Mouse (Mus musculus): ENCODE results near the gene Umod. TPM values are rescaled to one million over a fixed set of nuclear protein-coding genes. Genes with fewer than 3 reads are reported as not detected.

Gene Umod
- polyA plus RNA-seq, 1 experiment from 2014 or later, result not detected

DNA sequence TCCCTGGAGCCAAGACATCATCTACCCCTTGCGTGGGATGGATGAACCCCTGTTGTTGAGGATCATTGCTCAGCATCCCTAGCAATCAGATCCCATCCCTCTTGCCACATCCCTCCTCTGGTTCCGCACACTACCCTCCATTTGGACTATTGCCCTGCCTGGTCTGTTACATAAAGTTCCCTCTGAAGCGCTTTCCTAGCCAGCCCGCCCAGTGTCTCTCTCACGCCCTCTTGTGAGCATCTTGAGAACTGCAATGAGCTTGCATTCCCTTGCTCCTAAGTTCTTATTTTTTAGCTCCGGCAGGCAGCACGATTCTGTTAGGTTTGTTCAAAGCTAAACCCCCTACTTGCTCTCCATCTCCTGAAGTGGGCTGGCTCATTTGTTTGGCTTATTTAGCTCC, 34.0 kb upstream of the Umod start:
- no peaks in the 10 kb centered on the region for H3K4me1 ChIP-seq
- no peak overlapping the region for H3K9ac ChIP-seq
- no peak for ATAC-seq (ENCODE audit: low FRiP score, low read depth)
- H3K27me3 ChIP-seq, result no peaks in the 10 kb centered on the region
- H3K27ac ChIP-seq, result no peak overlapping the region
- H3K4me2 ChIP-seq (replicated peaks), result no peak overlapping the region
- no peak overlapping the region for H3K4me3 ChIP-seq
- 31% methylated on average over 7 of the region's 7 CpGs for WGBS
- no peaks in the 10 kb centered on the region for H3K36me3 ChIP-seq
- H3K9me3 ChIP-seq, result no peaks in the 10 kb centered on the region

DNA sequence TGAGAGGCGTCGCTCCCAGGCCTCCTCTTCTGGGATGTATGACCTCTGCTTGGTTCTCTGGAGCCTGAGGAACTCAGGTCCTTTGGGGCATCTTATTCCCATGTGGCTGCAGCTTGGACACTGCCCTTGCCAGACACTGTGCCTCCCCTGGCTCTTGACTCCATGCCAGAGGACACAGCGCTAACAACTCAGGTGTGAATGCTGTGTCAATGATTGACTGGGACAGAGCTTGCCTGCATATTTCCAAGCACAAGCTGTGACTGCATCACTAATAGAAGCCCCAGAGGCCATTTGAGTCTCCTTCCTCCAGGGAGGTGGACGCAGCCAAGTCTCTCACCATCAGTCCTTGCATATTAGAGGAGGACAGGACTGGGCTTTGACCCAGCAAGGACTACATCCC, 32.1 kb upstream of the Umod start:
- no peak overlapping the region for H3K9ac ChIP-seq
- no peaks in the 10 kb centered on the region for H3K9me3 ChIP-seq
- no peaks in the 10 kb centered on the region for H3K27me3 ChIP-seq
- no peak overlapping the region for H3K4me3 ChIP-seq
- no peaks in the 10 kb centered on the region for H3K36me3 ChIP-seq
- no peaks in the 10 kb centered on the region for H3K4me1 ChIP-seq
- no peak overlapping the region for H3K27ac ChIP-seq
- H3K4me2 ChIP-seq (replicated peaks), result no peak overlapping the region
- WGBS, result 93% methylated on average over 4 of the region's 4 CpGs
- ATAC-seq (ENCODE audit: low FRiP score, low read depth), result no peak

DNA sequence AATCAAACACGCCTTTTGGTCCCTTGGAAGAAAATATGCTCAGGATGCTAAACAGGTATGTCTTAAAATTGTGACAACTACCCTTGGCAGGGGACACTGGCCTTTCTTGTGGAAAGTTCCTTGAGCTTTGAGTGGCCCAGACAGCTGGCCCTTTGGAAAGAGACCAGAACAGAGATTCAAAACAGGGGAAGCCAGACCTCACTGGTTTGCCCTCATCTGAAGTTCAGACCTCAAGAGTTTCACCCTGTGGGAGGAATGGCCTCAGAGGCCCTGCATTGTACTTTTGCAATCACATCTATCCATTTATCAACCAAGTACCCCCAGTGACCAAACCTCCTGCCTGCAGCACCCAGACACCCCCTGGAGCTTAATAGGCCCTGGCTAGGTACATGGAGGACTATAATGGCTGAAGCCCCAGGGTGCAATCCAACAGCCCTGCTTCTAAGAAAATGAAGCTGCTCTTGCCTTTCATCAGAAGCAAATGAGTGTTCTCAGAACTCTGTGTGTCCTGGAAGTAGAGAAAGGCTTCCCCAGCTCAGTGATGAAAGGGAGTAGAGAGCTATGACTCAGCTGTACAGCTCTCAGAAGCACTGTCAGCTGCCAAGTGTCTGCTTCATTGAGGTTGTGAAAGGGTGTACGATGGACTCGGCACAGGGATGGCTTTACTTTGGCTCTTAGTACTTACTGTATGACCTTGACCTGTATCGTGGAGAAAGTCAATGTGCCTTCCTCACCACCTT, 11.1 kb upstream of the Umod start:
- ATAC-seq (ENCODE audit: low FRiP score, low read depth), result no peak
- Histone ChIP-seq H3K9ac (no peak overlapping the region), H3K9me3 (no peaks in the 10 kb centered on the region), H3K27me3 (no peaks in the 10 kb centered on the region), H3K4me1 (no peaks in the 10 kb centered on the region), H3K4me2 (replicated peaks) (no peak overlapping the region), H3K4me3 (no peak overlapping the region), H3K27ac (no peak overlapping the region), H3K36me3 (no peaks in the 10 kb centered on the region)
- 83% methylated on average over 4 of the region's 4 CpGs for WGBS

DNA sequence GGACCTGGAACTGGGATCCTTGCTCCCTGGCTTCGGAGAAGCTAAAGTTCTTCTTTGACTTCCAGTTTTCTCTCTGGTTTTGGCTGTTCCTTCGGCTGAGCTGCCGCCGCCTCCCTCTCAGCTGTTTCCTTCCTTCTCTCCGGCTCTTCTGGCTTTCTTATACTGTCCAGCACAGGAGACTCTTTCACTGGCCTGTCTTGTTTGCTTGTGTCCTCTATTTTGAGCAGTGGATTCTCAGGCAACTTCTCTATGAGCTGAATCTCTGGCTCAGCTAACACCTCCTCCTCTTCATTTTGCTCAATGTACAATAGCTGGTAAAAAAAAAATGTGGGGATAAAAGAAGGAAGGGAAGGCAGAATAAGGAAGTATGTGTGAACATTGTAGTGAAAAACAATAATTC, 7.6 kb upstream of the Umod start:
- Histone ChIP-seq H3K9me3 (no peaks in the 10 kb centered on the region), H3K4me1 (no peaks in the 10 kb centered on the region), H3K4me2 (replicated peaks) (no peak overlapping the region), H3K4me3 (no peak overlapping the region), H3K36me3 (no peaks in the 10 kb centered on the region), H3K9ac (no peak overlapping the region), H3K27ac (no peak overlapping the region), H3K27me3 (no peaks in the 10 kb centered on the region)
- no peak for ATAC-seq (ENCODE audit: low FRiP score, low read depth)
- 88% methylated on average over 5 of the region's 5 CpGs for WGBS

DNA sequence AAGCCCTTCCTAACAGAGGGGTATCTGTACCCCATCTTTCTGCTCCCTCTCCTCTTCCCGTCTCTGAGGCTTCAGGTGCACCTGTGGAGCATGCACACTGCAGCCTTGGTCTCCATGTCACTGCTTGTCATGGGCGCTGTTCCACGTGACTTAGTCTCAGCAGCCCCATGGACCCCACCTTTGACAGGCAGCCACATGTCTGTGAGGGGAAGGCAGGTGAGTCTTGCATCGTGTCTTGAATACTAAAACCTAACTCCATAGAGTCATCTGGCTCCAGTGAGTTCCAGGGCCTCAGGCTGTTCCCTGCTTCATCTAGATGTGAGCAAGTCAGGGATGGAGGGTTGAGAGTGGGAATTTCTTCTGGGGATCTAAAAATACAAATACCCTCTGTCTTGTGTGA, 5.1 kb upstream of the Umod start:
- no peaks in the 10 kb centered on the region for H3K36me3 ChIP-seq
- H3K4me1 ChIP-seq, result no peaks in the 10 kb centered on the region
- H3K9ac ChIP-seq, result no peak overlapping the region
- no peak for ATAC-seq (ENCODE audit: low FRiP score, low read depth)
- no peak overlapping the region for H3K27ac ChIP-seq
- H3K4me2 ChIP-seq (replicated peaks), result no peak overlapping the region
- 73% methylated on average over 4 of the region's 4 CpGs for WGBS
- no peaks in the 10 kb centered on the region for H3K9me3 ChIP-seq
- H3K4me3 ChIP-seq, result no peak overlapping the region
- no peaks in the 10 kb centered on the region for H3K27me3 ChIP-seq

DNA sequence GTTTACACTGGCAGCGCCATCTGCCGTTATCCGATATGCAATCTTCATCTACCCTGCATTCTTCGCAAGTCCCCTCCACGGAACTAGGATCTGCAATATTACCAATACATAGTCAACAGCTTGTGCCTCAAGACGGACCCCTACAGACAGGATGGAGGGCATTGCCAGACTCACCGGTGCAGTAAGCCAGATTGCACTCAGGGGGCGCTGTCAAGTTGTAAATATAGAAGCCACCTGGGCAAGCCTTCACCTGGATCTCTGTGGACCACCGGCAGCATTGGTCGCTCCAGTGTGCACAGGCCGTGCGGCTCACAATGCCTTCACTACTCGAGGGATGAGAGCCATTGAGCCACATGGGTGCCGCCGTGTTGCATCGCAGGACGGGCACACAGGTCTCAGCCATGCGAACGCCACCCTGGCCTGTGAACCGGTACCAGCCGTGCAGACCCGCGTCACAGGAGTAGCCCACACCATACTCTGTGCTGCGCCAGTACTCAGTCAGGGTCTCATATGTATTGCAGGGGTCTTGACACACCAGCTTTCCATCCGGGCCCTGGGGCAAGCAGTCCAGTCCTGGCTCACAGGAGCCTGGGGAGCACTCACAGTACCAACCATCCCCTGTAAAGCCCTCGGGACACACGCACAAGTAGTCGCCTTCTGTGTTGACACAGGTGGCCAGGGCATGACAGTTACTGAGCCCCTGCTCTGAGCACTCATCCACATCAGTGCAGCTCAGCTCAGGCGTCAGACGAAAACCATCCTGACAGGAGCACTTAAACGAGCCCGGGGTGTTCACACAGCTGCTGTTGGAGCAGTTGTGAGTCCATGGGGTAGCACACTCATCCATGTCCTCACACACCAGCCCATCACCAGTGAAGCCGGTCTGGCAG, 2.3 kb downstream of the Umod start:
- no peak overlapping the region for H3K4me2 ChIP-seq (replicated peaks)
- 0 out of 2 replicates have a peak, but pooled peaks have one; percentile 19 for ATAC-seq (ENCODE audit: low FRiP score, low read depth)
- H3K4me1 ChIP-seq, result no peaks in the 10 kb centered on the region
- H3K9ac ChIP-seq, result no peak overlapping the region
- H3K9me3 ChIP-seq, result no peaks in the 10 kb centered on the region
- no peaks in the 10 kb centered on the region for H3K27me3 ChIP-seq
- no peak overlapping the region for H3K4me3 ChIP-seq
- no peak overlapping the region for H3K27ac ChIP-seq
- H3K36me3 ChIP-seq, result no peaks in the 10 kb centered on the region
- 78% methylated on average over 33 of the region's 33 CpGs for WGBS

DNA sequence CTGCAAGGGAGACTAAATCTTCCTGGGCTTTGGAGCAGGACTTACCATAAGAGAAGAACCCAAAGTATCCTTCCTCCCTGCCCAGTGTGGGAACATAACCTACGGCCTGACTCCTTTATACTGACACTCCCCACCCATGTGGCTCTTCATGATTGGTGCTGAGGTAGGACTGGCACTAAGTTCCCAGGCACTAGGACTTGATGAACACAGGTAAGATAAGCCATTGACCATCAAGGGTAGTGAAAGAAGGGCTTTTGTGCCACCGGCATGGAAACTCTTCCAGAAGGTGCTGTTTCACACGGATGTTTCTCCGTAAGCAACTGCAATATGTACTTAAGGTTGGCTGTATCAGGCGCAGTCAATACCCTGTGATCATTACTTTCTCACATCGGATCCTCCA, 19.9 kb downstream of the Umod start, which contains the start of gene Gp2:
Gene Gp2 (minus strand): TSS at position 101 of the 400 bp plus-strand sequence.
- H3K27ac ChIP-seq, result no peak within 1 kb of the TSS
- WGBS, result 91% methylated on average over 6 of the region's 6 CpGs
- ATAC-seq (ENCODE audit: low FRiP score, low read depth), result no peak
- H3K9me3 ChIP-seq, result no peaks in the 10 kb centered on the region
- H3K36me3 ChIP-seq, result no peaks in the 10 kb centered on the region
- no peak within 1 kb of the TSS for H3K4me2 ChIP-seq (replicated peaks)
- H3K4me3 ChIP-seq, result no peak within 1 kb of the TSS
- H3K4me1 ChIP-seq, result no peaks in the 10 kb centered on the region
- no peak within 1 kb of the TSS for H3K9ac ChIP-seq
- H3K27me3 ChIP-seq, result no peaks in the 10 kb centered on the region

DNA sequence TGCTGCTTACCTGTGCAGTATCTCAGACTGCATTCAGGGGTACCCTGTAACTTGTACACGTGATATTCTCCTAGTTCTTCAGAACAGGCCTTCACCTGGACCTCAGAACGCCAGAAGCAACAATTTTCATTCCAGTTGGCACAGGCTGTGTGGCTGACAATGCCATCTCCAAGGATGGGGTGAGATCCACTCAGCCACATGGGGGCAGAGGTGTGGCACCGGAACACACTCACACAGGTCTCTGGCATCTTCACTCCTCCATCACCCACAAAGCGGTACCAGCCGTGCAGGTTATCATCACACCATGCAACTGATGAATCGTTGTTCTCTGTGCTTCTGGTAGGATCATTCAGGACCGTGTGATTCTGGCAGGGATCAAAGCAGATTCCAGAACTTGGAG, 24.9 kb downstream of the Umod start:
- no peak for ATAC-seq (ENCODE audit: low FRiP score, low read depth)
- Histone ChIP-seq H3K4me2 (replicated peaks) (no peak overlapping the region), H3K27me3 (no peaks in the 10 kb centered on the region), H3K27ac (no peak overlapping the region), H3K36me3 (no peaks in the 10 kb centered on the region), H3K9me3 (no peaks in the 10 kb centered on the region), H3K4me3 (no peak overlapping the region), H3K4me1 (no peaks in the 10 kb centered on the region), H3K9ac (no peak overlapping the region)
- 77% methylated on average over 7 of the region's 7 CpGs for WGBS

DNA sequence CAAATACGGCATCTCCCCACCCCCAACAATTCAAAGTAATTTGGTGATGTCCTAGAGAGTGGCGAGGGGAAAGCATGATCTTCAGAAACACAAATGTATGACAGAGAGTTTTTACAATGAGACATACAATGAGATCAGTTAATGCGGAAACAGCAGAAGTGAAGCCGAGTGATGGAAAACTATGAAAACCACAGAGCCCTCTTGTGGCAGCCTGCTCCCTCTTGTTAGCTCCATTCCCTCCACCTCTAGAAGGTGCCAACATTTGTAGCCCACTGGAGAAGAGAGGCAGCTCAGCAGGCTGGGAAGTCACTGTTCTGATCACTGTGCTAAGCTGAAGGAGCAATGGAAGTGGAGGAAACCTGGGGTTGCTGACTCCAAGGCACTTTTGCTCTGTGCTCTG, 35.2 kb downstream of the Umod start:
- no peaks in the 10 kb centered on the region for H3K9me3 ChIP-seq
- H3K4me3 ChIP-seq, result no peak overlapping the region
- no peaks in the 10 kb centered on the region for H3K36me3 ChIP-seq
- H3K27me3 ChIP-seq, result no peaks in the 10 kb centered on the region
- 70% methylated on average over 4 of the region's 4 CpGs for WGBS
- H3K27ac ChIP-seq, result no peak overlapping the region
- H3K4me2 ChIP-seq (replicated peaks), result no peak overlapping the region
- no peaks in the 10 kb centered on the region for H3K4me1 ChIP-seq
- ATAC-seq (ENCODE audit: low FRiP score, low read depth), result no peak
- no peak overlapping the region for H3K9ac ChIP-seq

DNA sequence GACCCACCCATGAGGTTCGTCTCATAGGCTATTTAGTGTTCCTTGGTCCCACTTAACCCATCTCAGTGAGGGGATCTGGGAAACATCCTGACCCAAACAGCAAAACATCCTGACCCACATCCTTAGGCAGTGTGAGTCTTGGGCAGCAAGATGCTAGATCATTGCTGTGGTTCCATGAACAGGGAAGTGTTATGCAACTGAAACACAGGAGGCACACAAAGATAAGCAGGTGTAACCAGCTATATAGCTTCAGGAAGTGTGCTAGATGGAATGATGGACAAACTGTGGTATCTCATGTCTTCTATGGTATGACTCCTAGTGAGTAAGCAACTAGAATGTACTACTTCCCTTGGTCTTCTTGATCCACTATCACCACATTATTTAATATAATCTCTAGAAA, 37.1 kb downstream of the Umod start:
- Histone ChIP-seq H3K4me3 (no peak overlapping the region), H3K36me3 (no peaks in the 10 kb centered on the region), H3K9ac (no peak overlapping the region), H3K4me2 (replicated peaks) (no peak overlapping the region), H3K9me3 (no peaks in the 10 kb centered on the region), H3K4me1 (no peaks in the 10 kb centered on the region), H3K27ac (no peak overlapping the region), H3K27me3 (no peaks in the 10 kb centered on the region)
- ATAC-seq (ENCODE audit: low FRiP score, low read depth), result no peak
- 91% methylated on average over 1 of the region's 1 CpGs for WGBS

DNA sequence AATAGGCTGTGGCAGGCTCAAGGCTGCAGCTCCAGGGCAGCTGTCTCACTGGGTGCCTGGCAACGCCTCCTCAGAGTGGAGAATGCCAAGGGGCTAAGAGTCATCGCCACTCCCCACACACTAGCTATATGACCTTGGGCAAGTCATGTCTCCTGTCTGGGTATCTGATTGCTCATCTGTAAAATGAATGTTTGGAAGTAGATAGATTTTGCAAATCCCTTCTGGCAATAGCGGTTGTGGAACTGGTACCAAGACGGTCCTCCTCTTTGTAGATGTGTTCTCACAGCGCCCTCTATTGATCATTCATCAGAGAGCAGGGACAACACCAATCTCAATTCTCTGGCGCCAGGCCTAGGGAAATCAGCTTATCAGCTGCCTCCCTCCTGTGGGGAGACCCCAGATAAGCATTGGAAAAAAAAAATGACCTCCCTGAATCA, 51.9 kb downstream of the Umod start:
- H3K36me3 ChIP-seq, result no peaks in the 10 kb centered on the region
- H3K27me3 ChIP-seq, result no peaks in the 10 kb centered on the region
- ATAC-seq (ENCODE audit: low FRiP score, low read depth), result no peak
- H3K4me1 ChIP-seq, result no peaks in the 10 kb centered on the region
- H3K27ac ChIP-seq, result no peak overlapping the region
- no peaks in the 10 kb centered on the region for H3K9me3 ChIP-seq
- 17% methylated on average over 6 of the region's 6 CpGs for WGBS
- H3K9ac ChIP-seq, result no peak overlapping the region
- no peak overlapping the region for H3K4me3 ChIP-seq
- no peak overlapping the region for H3K4me2 ChIP-seq (replicated peaks)

DNA sequence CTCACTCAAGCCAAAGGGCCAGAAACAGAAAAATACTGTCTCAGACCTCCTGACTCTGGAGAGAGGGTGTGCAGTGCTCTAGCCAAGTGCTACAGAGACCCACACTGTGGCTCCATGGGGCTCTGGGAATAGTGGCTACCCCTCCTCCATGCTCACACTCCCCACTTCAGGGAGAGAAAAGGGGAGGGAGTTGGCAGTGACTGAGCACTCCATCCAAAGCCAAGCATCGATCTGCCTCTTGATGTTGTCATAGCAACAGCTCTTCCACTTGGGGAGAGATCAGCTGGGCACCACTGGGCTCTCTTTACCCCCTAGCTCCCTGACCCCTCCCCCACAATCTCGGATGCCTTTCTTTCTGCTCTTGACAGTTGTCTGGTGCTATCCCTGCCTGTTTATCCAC, 58.4 kb downstream of the Umod start:
- ATAC-seq (ENCODE audit: low FRiP score, low read depth), result no peak
- WGBS, result 11% methylated on average over 2 of the region's 2 CpGs
- Histone ChIP-seq H3K27ac (no peak overlapping the region), H3K9ac (no peak overlapping the region), H3K9me3 (no peaks in the 10 kb centered on the region), H3K27me3 (no peaks in the 10 kb centered on the region), H3K36me3 (no peaks in the 10 kb centered on the region), H3K4me2 (replicated peaks) (no peak overlapping the region), H3K4me3 (no peak overlapping the region), H3K4me1 (no peaks in the 10 kb centered on the region)

Measured in limb, embryonic 13.5 days (tissue).